Mouse (Mus musculus) CH12.LX (cell line): Measurements from ENCODE around the gene Aox1.

Source experiments
- CHD2 ChIP-seq: IDR thresholded peaks from 2 replicates; pipeline ENCODE4 v1.6.1; 2011; ENCODE audit warnings: low read length, improper control_type of control experiment
- CTCF ChIP-seq, 2 experiments: IDR thresholded peaks in 1 of 2; conservative IDR thresholded peaks in 1 of 2; 2 replicates each; pipeline ENCODE4 v1.5.1; 2011 to 2012; ENCODE audit warnings: low read depth in 2 of 2, low read length in 2 of 2, improper control_type of control experiment in 1 of 2, inconsistent platforms in 1 of 2, mild to moderate bottlenecking in 1 of 2, moderate library complexity in 1 of 2
- E2F4 ChIP-seq: IDR thresholded peaks from 2 replicates; pipeline ENCODE4 v1.6.1; 2011; ENCODE audit warnings: low read depth, low read length, improper control_type of control experiment; ENCODE audit not compliant: insufficient replicate concordance
- MAX ChIP-seq: IDR thresholded peaks from 2 replicates; pipeline ENCODE4 v1.6.1; 2011; ENCODE audit warnings: low read length, improper control_type of control experiment
- MEF2A ChIP-seq: IDR thresholded peaks from 2 replicates; pipeline ENCODE4 v1.6.1; 2014; ENCODE audit warnings: low read depth, mild to moderate bottlenecking, inconsistent platforms, low read length, improper control_type of control experiment, borderline replicate concordance
- MXI1 ChIP-seq: IDR thresholded peaks from 2 replicates; pipeline ENCODE4 v1.6.1; 2011; ENCODE audit warnings: mild to moderate bottlenecking, low read depth, low read length, improper control_type of control experiment
- NRF1 ChIP-seq: IDR thresholded peaks from 2 replicates; pipeline ENCODE4 v1.6.1; 2014; ENCODE audit warnings: low read depth, mild to moderate bottlenecking, inconsistent platforms, low read length, improper control_type of control experiment, moderate library complexity
- POLR2A ChIP-seq: IDR thresholded peaks from 2 replicates; pipeline ENCODE4 v1.6.1; 2011; ENCODE audit warnings: low read depth, mild to moderate bottlenecking, improper control_type of control experiment, low read length
- TBP ChIP-seq: conservative IDR thresholded peaks from 2 replicates; pipeline ENCODE4 v1.6.1; 2011; ENCODE audit warnings: low read depth, low read length, improper control_type of control experiment
- TCF12 ChIP-seq: IDR thresholded peaks from 2 replicates; pipeline ENCODE4 v1.6.1; 2014; ENCODE audit warnings: low read depth, mild to moderate bottlenecking, inconsistent platforms, low read length, improper control_type of control experiment

DNA sequence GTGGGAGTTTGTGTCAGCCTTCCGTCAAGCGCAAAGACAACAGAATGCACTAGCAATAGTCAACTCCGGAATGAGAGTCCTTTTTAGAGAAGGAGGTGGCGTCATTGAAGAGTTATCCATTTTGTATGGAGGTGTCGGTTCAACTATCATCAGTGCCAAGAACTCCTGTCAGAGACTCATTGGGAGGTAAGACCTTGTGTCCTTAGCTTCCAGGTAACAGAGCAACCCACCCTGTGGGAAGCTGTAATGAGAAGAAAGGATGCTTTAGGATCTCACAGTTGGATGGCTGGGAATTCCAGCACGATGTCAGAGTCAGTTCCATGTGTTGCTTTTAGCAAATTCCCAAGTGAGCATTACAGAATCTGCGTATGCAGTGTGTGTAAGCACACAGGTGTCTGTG, 32.4 kb downstream of the Aox1 start:
- TF ChIP-seq POLR2A (no peak), CTCF (conservative IDR thresholded peaks at IDR 0.05 in 1 of 2, IDR thresholded peaks at IDR 0.05 in 1 of 2; ENCODE audit: low read depth in 2 of 2, low read length in 2 of 2) (no peak), TBP (no peak), NRF1 (no peak), MAX (no peak), TCF12 (no peak), E2F4 (no peak), MXI1 (no peak), MEF2A (no peak), CHD2 (no peak)
